Comparison of ENCODE assay signal across 17 mouse cellular contexts in genomic region chr12:12567734-12568104, GRCm38 (mm10).
"Had no signal": no experiment of that assay in that cellular context is flagged by ENCODE, and none has a peak within 500 bp of the region (broad histone marks: within the 10 kb centered on the region; RNA-seq: fewer than 3 reads in every experiment).

No protein-coding gene starts in this region.

- H3K4me2 ChIP-seq: lung, embryonic 15.5 days; midbrain, embryonic 11.5 days; midbrain, embryonic 13.5 days; midbrain, embryonic 15.5 days; neural tube, embryonic 12.5 days; stomach, embryonic 15.5 days had no signal

- H3K36me3 ChIP-seq: lung, embryonic 15.5 days; midbrain, embryonic 13.5 days; midbrain, embryonic 15.5 days; neural tube, embryonic 12.5 days; stomach, embryonic 15.5 days had no signal

- H3K9ac ChIP-seq: lung, embryonic 15.5 days; midbrain, embryonic 13.5 days; midbrain, embryonic 15.5 days; neural tube, embryonic 12.5 days; stomach, embryonic 15.5 days had no signal

- H3K27ac ChIP-seq: lung, embryonic 15.5 days; macrophage; midbrain, embryonic 13.5 days; midbrain, embryonic 15.5 days; neural tube, embryonic 12.5 days; stomach, embryonic 15.5 days; stomach, postnatal 0 days had no signal

- H3K9me3 ChIP-seq: lung, embryonic 15.5 days; megakaryocyte, embryonic 14.5 days; midbrain, embryonic 13.5 days; midbrain, embryonic 15.5 days; neural tube, embryonic 12.5 days; stomach, embryonic 15.5 days had no signal

- H3K27me3 ChIP-seq: lung, embryonic 15.5 days; megakaryocyte, embryonic 14.5 days; midbrain, embryonic 13.5 days; midbrain, embryonic 15.5 days; neural tube, embryonic 12.5 days; stomach, embryonic 15.5 days had no signal

- H3K4me1 ChIP-seq: midbrain, embryonic 13.5 days; midbrain, embryonic 15.5 days; neural tube, embryonic 12.5 days; stomach, embryonic 15.5 days had no signal

- DNase-seq: lung, adult 2 months; lung, postnatal 14 days; lung, postnatal 36 days; right cerebral cortex, postnatal 14 days; thymus, adult 2 months; thymus, postnatal 25 days; thymus, postnatal 4 days had no signal

- ATAC-seq: lung, postnatal 0 days; midbrain, embryonic 13.5 days; midbrain, embryonic 15.5 days had no signal

- H3K4me3 ChIP-seq: lung, embryonic 15.5 days; megakaryocyte, embryonic 14.5 days; midbrain, embryonic 13.5 days; midbrain, embryonic 15.5 days; neural tube, embryonic 12.5 days; stomach, embryonic 15.5 days had no signal
